8 mouse cellular contexts compared by ENCODE assay signal in genomic region chr7:19701069-19701761, GRCm38 (mm10). TPM values are rescaled to one million over a fixed set of nuclear protein-coding genes. Genes with fewer than 3 reads are reported as not detected.
DNase-seq lines count a peak whose midpoint lies in the region; ATAC-seq and TF ChIP-seq lines count a peak whose summit lies in the region.

No protein-coding gene starts in this region.

- DNase-seq in CD4-positive, CD25-positive, alpha-beta regulatory T cell, adult 2 months (ENCODE audit: low read depth, low spot score), result peak; percentile 74
- peak; percentile 78 for DNase-seq in limb, embryonic 10.5 days (ENCODE audit: low spot score)
- peak; percentile 71 for DNase-seq in midbrain, embryonic 10.5 days (ENCODE audit: low spot score)
- DNase-seq in spleen, postnatal 36 days (ENCODE audit: low spot score in 2 of 2), result peak; percentile 57 to 66

- H3K9me3 ChIP-seq in intestine, postnatal 0 days (ENCODE audit: control insufficient read depth), result no peaks in the 10 kb centered on the region
- peaks cover 3% of the 10 kb centered on the region; the same call in 1 of the 2 replicates for H3K9me3 ChIP-seq in limb, embryonic 10.5 days (replicated peaks)
- peaks cover 6% of the 10 kb centered on the region for H3K9me3 ChIP-seq in midbrain, embryonic 10.5 days (replicated peaks)

- WGBS in intestine, postnatal 0 days, result 26% methylated on average over 22 of the region's 22 CpGs
- WGBS in limb, embryonic 10.5 days, result 34% methylated on average over 22 of the region's 22 CpGs
- 26% methylated on average over 22 of the region's 22 CpGs for WGBS in midbrain, embryonic 10.5 days

- peak overlapping the region; percentile 83 for H3K27ac ChIP-seq in intestine, postnatal 0 days (ENCODE audit: low read depth, low read length)
- H3K27ac ChIP-seq in limb, embryonic 10.5 days, result peak overlapping the region; percentile 30; the same call in 1 of the 2 replicates
- peak overlapping the region; percentile 63 for H3K27ac ChIP-seq in midbrain, embryonic 10.5 days (replicated peaks)

- peaks cover 9% of the 10 kb centered on the region for H3K4me1 ChIP-seq in intestine, postnatal 0 days (replicated peaks; ENCODE audit: control insufficient read depth, insufficient read depth, low read length)
- peaks cover 34% of the 10 kb centered on the region for H3K4me1 ChIP-seq in limb, embryonic 10.5 days
- peaks cover 46% of the 10 kb centered on the region for H3K4me1 ChIP-seq in midbrain, embryonic 10.5 days

- H3K4me2 ChIP-seq in intestine, postnatal 0 days (replicated peaks; ENCODE audit: low read depth), result peak overlapping the region; percentile 37

- H3K9ac ChIP-seq in intestine, postnatal 0 days (ENCODE audit: low read depth, low read length), result no peak overlapping the region

- no peaks in the 10 kb centered on the region for H3K27me3 ChIP-seq in intestine, postnatal 0 days (replicated peaks; ENCODE audit: control insufficient read depth, insufficient read depth, low read length)
- no peaks in the 10 kb centered on the region for H3K27me3 ChIP-seq in limb, embryonic 10.5 days (ENCODE audit: low read depth, poor library complexity, severe bottlenecking)
- H3K27me3 ChIP-seq in midbrain, embryonic 10.5 days (ENCODE audit: low read depth, poor library complexity, severe bottlenecking), result no peaks in the 10 kb centered on the region

- TF ChIP-seq CTCF in intestine, postnatal 0 days (IDR thresholded peaks at IDR 0.05; ENCODE audit: low read depth), result peak; percentile 89

- H3K36me3 ChIP-seq in intestine, postnatal 0 days (ENCODE audit: control insufficient read depth, insufficient read depth), result peaks cover 21% of the 10 kb centered on the region
- peaks cover 55% of the 10 kb centered on the region for H3K36me3 ChIP-seq in limb, embryonic 10.5 days
- H3K36me3 ChIP-seq in midbrain, embryonic 10.5 days, result peaks cover 56% of the 10 kb centered on the region

- ATAC-seq in CD4-positive, CD25-positive, alpha-beta regulatory T cell, adult 4 months, result no peak
- ATAC-seq in common myeloid progenitor, adult 5-6 weeks (replicated peaks; ENCODE audit: low read depth, poor library complexity, severe bottlenecking), result peak; percentile 50
- peak; percentile 38 for ATAC-seq in granulocyte monocyte progenitor cell, adult 5-6 weeks (replicated peaks; ENCODE audit: poor library complexity, severe bottlenecking)
- peak; percentile 96 for ATAC-seq in intestine, postnatal 0 days

- H3K4me3 ChIP-seq in intestine, postnatal 0 days (ENCODE audit: low read depth, low read length), result no peak overlapping the region
- no peak overlapping the region for H3K4me3 ChIP-seq in limb, embryonic 10.5 days
- H3K4me3 ChIP-seq in midbrain, embryonic 10.5 days, result peak overlapping the region; percentile 29

RNA-seq across cellular contexts. Expression of gene Apoe, which starts 2.2 kb away (rescaled TPM):
- 1 to 10 TPM; 6.6 to 7.6 TPM for polyA plus RNA-seq in CD4-positive, CD25-positive, alpha-beta regulatory T cell, adult 4 months (2017; shearing (Covaris generic))
- total RNA-seq in common myeloid progenitor, adult 5-6 weeks (2017), result 659 and 679 TPM in 2 replicates
- 21.9 and 23.5 TPM in 2 replicates for total RNA-seq in granulocyte monocyte progenitor cell, adult 5-6 weeks (2014; fragmentation: Nextera tagmentation)
- 59.3 and 90.6 TPM in 2 replicates for total RNA-seq in granulocyte monocyte progenitor cell, adult 5-6 weeks (2017)
- polyA plus RNA-seq in intestine, postnatal 0 days (2015; fragmentation: Nextera tagmentation; extraction: Ambion mirVana), result 435 and 436 TPM in 2 replicates
- 63.0 and 83.6 TPM in 2 replicates for polyA plus RNA-seq in limb, embryonic 10.5 days (2016; fragmentation: Nextera tagmentation; extraction: Ambion mirVana)
- 166 and 199 TPM in 2 replicates for polyA plus RNA-seq in midbrain, embryonic 10.5 days (2016; fragmentation: Nextera tagmentation; extraction: Ambion mirVana)

RNA-seq across cellular contexts. Expression of gene Apoc1, which starts 8.8 kb away (rescaled TPM):
- polyA plus RNA-seq in CD4-positive, CD25-positive, alpha-beta regulatory T cell, adult 4 months (2017; shearing (Covaris generic)), result not detected
- 7.3 TPM in 1 of 2 replicates, not detected in the other for total RNA-seq in common myeloid progenitor, adult 5-6 weeks (2017)
- total RNA-seq in granulocyte monocyte progenitor cell, adult 5-6 weeks (2014; fragmentation: Nextera tagmentation), result 10.3 and 17.9 TPM in 2 replicates
- 0.57 and 10.6 TPM in 2 replicates for total RNA-seq in granulocyte monocyte progenitor cell, adult 5-6 weeks (2017)
- 34.7 and 50.0 TPM in 2 replicates for polyA plus RNA-seq in intestine, postnatal 0 days (2015; fragmentation: Nextera tagmentation; extraction: Ambion mirVana)
- polyA plus RNA-seq in limb, embryonic 10.5 days (2016; fragmentation: Nextera tagmentation; extraction: Ambion mirVana), result 3.0 and 4.8 TPM in 2 replicates
- polyA plus RNA-seq in midbrain, embryonic 10.5 days (2016; fragmentation: Nextera tagmentation; extraction: Ambion mirVana), result 1.7 and 1.9 TPM in 2 replicates

RNA-seq across cellular contexts. Expression of gene Tomm40, which starts 14.0 kb away (rescaled TPM):
- 1 to 10 TPM; 3.7 to 6.9 TPM for polyA plus RNA-seq in CD4-positive, CD25-positive, alpha-beta regulatory T cell, adult 4 months (2017; shearing (Covaris generic))
- 40.1 and 47.0 TPM in 2 replicates for total RNA-seq in common myeloid progenitor, adult 5-6 weeks (2017)
- 70.2 and 76.7 TPM in 2 replicates for total RNA-seq in granulocyte monocyte progenitor cell, adult 5-6 weeks (2014; fragmentation: Nextera tagmentation)
- total RNA-seq in granulocyte monocyte progenitor cell, adult 5-6 weeks (2017), result 36.2 and 47.0 TPM in 2 replicates
- polyA plus RNA-seq in intestine, postnatal 0 days (2015; fragmentation: Nextera tagmentation; extraction: Ambion mirVana), result 80.1 and 85.5 TPM in 2 replicates
- 244 and 285 TPM in 2 replicates for polyA plus RNA-seq in limb, embryonic 10.5 days (2016; fragmentation: Nextera tagmentation; extraction: Ambion mirVana)
- 189 and 210 TPM in 2 replicates for polyA plus RNA-seq in midbrain, embryonic 10.5 days (2016; fragmentation: Nextera tagmentation; extraction: Ambion mirVana)

RNA-seq across cellular contexts. Expression of gene Apoc4, which starts 19.9 kb away (rescaled TPM):
- polyA plus RNA-seq in CD4-positive, CD25-positive, alpha-beta regulatory T cell, adult 4 months (2017; shearing (Covaris generic)), result under 1 TPM in 1 of 2 experiments, not detected in 1; 0.36 TPM
- not detected in 2 replicates for total RNA-seq in common myeloid progenitor, adult 5-6 weeks (2017)
- total RNA-seq in granulocyte monocyte progenitor cell, adult 5-6 weeks (2014; fragmentation: Nextera tagmentation), result not detected in 2 replicates
- not detected in 2 replicates for total RNA-seq in granulocyte monocyte progenitor cell, adult 5-6 weeks (2017)
- polyA plus RNA-seq in intestine, postnatal 0 days (2015; fragmentation: Nextera tagmentation; extraction: Ambion mirVana), result 0.70 and 1.4 TPM in 2 replicates
- 0.06 TPM in 1 of 2 replicates, not detected in the other for polyA plus RNA-seq in limb, embryonic 10.5 days (2016; fragmentation: Nextera tagmentation; extraction: Ambion mirVana)
- polyA plus RNA-seq in midbrain, embryonic 10.5 days (2016; fragmentation: Nextera tagmentation; extraction: Ambion mirVana), result not detected in 2 replicates

RNA-seq across cellular contexts. Expression of gene Gm44805, which starts 20.0 kb away (rescaled TPM):
- not detected for polyA plus RNA-seq in CD4-positive, CD25-positive, alpha-beta regulatory T cell, adult 4 months (2017; shearing (Covaris generic))
- not detected in 2 replicates for total RNA-seq in common myeloid progenitor, adult 5-6 weeks (2017)
- total RNA-seq in granulocyte monocyte progenitor cell, adult 5-6 weeks (2014; fragmentation: Nextera tagmentation), result not detected in 2 replicates
- not detected in 2 replicates for total RNA-seq in granulocyte monocyte progenitor cell, adult 5-6 weeks (2017)
- 5.6 and 13.5 TPM in 2 replicates for polyA plus RNA-seq in intestine, postnatal 0 days (2015; fragmentation: Nextera tagmentation; extraction: Ambion mirVana)
- polyA plus RNA-seq in limb, embryonic 10.5 days (2016; fragmentation: Nextera tagmentation; extraction: Ambion mirVana), result not detected in 2 replicates
- polyA plus RNA-seq in midbrain, embryonic 10.5 days (2016; fragmentation: Nextera tagmentation; extraction: Ambion mirVana), result not detected in 2 replicates

Comparison
In these comparisons a context has a peak if more than half of its experiments do, and no peak if none do; other contexts are left out.
1. H3K27ac ChIP-seq: peak in every context shown above with its lines; median percentile 83 in intestine, postnatal 0 days; 63 in midbrain, embryonic 10.5 days; 30 in limb, embryonic 10.5 days.
2. RNA of gene Tomm40, which starts 14.0 kb away (polyA plus RNA-seq): 244 to 285 TPM in limb, embryonic 10.5 days, 189 to 210 TPM in midbrain, embryonic 10.5 days and 80.1 to 85.5 TPM in intestine, postnatal 0 days; 3.7 to 6.9 TPM in CD4-positive, CD25-positive, alpha-beta regulatory T cell, adult 4 months; every median in the first group is over 10 times any median in the second.
3. Peak in every context shown above with its lines, with median percentiles within 50 percentile points of each other: DNase-seq.